ENCODE assay signal across 13 mouse cellular contexts in genomic region chr12:78952053-78952452, GRCm38 (mm10). TPM values are rescaled to one million over a fixed set of nuclear protein-coding genes. Genes with fewer than 3 reads are reported as not detected.
DNase-seq lines count a peak whose midpoint lies in the region; TF ChIP-seq lines count a peak whose summit lies in the region.
"Had no signal": no experiment of that assay in that cellular context is flagged by ENCODE, and none has a peak within 500 bp of the region (broad histone marks: within the 10 kb centered on the region; RNA-seq: fewer than 3 reads in every experiment).

No protein-coding gene starts in this region.

- no peak for TF ChIP-seq CTCF in gastrocnemius, adult 2 months (IDR thresholded peaks at IDR 0.05)

- intact Hi-C loops in gastrocnemius, adult 2 months (cut with DNase I), result loop anchor here (2.0 kb wide), 1 partner anchor 19 kb away; no protein-coding TSS in a partner anchor

- peak overlapping the region; percentile 57 for H3K27ac ChIP-seq in gastrocnemius, adult 2 months
- H3K27ac ChIP-seq: limb, embryonic 12.5 days; neural tube, embryonic 15.5 days; stomach, embryonic 15.5 days had no signal

- no peak overlapping the region for H3K4me3 ChIP-seq in gastrocnemius, adult 2 months
- H3K4me3 ChIP-seq: limb, embryonic 12.5 days; neural tube, embryonic 15.5 days; stomach, embryonic 15.5 days had no signal

- peak; percentile 38 for DNase-seq in gastrocnemius, adult 2 months
- no peak for DNase-seq in gastrocnemius, postnatal 10 days
- peak; percentile 8 to 13 for DNase-seq in layer of hippocampus, postnatal 14 days (ENCODE audit: low spot score in 2 of 2)
- DNase-seq in layer of hippocampus, adult 11-12 months (ENCODE audit: low spot score), result no peak
- DNase-seq in NIH3T3 (ENCODE audit: low read depth), result peak; percentile 24
- DNase-seq in cerebellum, postnatal 36 days, result peak; percentile 54 to 75
- DNase-seq in kidney, postnatal 4 days, result no peak
- DNase-seq in thymus, postnatal 25 days, result no peak
- DNase-seq: kidney, postnatal 25 days; liver, postnatal 0 days had no signal

RNA-seq across cellular contexts. Expression of gene Plek2, which starts 45.3 kb away (rescaled TPM):
- total RNA-seq in gastrocnemius, adult 2 months (2021), result under 1 TPM; 0.20 to 0.28 TPM
- total RNA-seq in gastrocnemius, postnatal 10 days (2021), result under 1 TPM in 1 of 2 experiments, not detected in 1; 0.50 TPM
- total RNA-seq in layer of hippocampus, postnatal 14 days (2021), result under 1 TPM in 1 of 2 experiments, not detected in 1; 0.41 TPM

RNA-seq across cellular contexts. Expression of gene Tmem229b, which starts 55.4 kb away (rescaled TPM):
- total RNA-seq in gastrocnemius, adult 2 months (2021), result 1 to 10 TPM; 4.6 to 8.6 TPM
- 1 to 10 TPM; 8.5 to 9.5 TPM for total RNA-seq in gastrocnemius, postnatal 10 days (2021)
- total RNA-seq in layer of hippocampus, postnatal 14 days (2021), result 10 to 100 TPM; 74.6 to 80.0 TPM

Comparison
In these comparisons a context has a peak if more than half of its experiments do, and no peak if none do; other contexts are left out.
1. DNase-seq: peak in gastrocnemius, adult 2 months (single experiment), layer of hippocampus, postnatal 14 days (2 of 2), NIH3T3 (single experiment) and cerebellum, postnatal 36 days (2 of 2); none in gastrocnemius, postnatal 10 days (single experiment), layer of hippocampus, adult 11-12 months (single experiment), kidney, postnatal 4 days (0 of 2) and thymus, postnatal 25 days (single experiment).
2. RNA of gene Tmem229b, which starts 55.4 kb away (total RNA-seq): 74.6 to 80.0 TPM in layer of hippocampus, postnatal 14 days; 8.5 to 9.5 TPM in gastrocnemius, postnatal 10 days and 4.6 to 8.6 TPM in gastrocnemius, adult 2 months; every median in the first group is over 4 times any median in the second.